Mouse (Mus musculus) embryonic stem cell, embryonic (primary cell): ENCODE measurements at regions not wholly inside any gene's neighbourhood (a gene's known extent, or its start where the extent isn't known, plus 50 kb on each side); places are given as distances from the start of the nearest gene placed in this dataset.

ENCODE experiments used
- CTCF ChIA-PET, 4 experiments: fragments of 300-600 bp in 2 of 4; fragments of 350-600 bp in 2 of 4; sonication (Branson Sonifier 250); formaldehyde crosslinking; loops; one replicate each; lab custom pipeline; 2022; ENCODE audit warnings: inconsistent platforms in 2 of 4; lab: Charles Lee
- POLR2A ChIA-PET, 4 experiments: fragments of 300-600 bp in 2 of 4; fragments of 350-600 bp in 2 of 4; sonication (Branson Sonifier 250); formaldehyde crosslinking; loops; one replicate each; lab custom pipeline; 2022; ENCODE audit warnings: antibody characterized with exemption in 4 of 4, inconsistent platforms in 1 of 4; lab: Charles Lee

DNA sequence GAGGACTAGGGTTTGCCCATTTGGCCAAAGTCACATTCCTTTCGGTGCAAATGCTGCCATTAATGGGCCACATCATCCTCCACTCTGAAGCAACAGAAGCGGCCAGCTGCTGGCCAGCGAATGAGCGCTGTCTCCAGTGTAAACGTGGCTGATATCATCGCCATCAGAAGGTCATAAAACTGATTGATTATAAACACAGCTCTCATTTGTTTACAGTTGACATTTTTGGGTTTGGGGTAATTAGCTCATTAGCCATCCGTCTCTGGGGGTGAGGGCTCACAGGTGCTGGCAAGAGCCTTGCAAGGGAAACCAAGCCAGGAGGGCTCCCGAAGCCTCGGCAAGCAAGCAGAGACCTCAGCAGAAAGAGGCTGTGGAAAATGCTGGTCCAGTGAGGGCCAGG is 101.1 kb upstream of the Bmp4 start:
- ChIA-PET POLR2A (no interaction called here), CTCF (no interaction called here)

DNA sequence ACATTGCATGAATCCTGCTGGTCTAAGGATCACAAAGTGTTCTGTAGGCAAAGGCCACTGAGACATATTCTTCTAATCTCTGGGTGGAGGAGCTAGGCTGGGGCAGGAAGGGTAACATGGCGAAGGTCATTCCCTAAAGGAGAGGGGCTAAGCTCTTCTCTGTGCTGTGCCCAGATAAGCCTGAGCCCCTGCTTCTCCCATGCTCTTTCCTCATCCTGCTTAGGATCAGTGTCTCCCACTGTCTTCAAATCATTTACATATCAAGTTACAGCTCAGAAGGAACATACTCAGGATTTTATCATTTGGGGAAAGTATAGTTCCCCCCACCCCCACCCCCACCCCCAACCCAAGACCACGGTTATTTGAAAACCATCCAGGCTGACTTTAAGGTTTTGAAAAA is 100.7 kb upstream of the Bmp4 start:
- POLR2A ChIA-PET: no interaction called here
- CTCF ChIA-PET: no interaction called here

DNA sequence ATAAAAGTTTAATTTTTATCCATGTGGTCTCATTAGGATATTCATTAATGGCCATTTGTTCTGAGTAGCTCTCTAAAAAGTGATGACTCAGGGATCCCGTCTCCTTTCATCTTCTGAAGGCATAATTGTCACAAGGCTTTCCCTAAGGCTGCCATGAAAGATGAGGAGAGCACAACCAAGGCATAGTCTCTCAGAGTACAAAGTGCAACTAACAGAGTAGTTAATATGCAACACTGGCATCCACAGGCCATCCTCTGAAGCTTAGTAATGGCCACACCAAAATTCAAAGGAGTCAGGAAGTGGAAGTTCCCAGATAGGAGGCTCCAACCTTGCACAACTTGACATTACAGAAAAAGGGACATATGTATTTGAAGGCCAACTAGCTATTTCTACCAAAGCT is 97.1 kb upstream of the Bmp4 start:
- CTCF ChIA-PET: no interaction called here
- POLR2A ChIA-PET: interaction anchor here in 1 of 4 experiments (0.6 kb wide), 1 partner anchor 57 kb away, joined by 3 read pairs; no protein-coding TSS in a partner anchor

DNA sequence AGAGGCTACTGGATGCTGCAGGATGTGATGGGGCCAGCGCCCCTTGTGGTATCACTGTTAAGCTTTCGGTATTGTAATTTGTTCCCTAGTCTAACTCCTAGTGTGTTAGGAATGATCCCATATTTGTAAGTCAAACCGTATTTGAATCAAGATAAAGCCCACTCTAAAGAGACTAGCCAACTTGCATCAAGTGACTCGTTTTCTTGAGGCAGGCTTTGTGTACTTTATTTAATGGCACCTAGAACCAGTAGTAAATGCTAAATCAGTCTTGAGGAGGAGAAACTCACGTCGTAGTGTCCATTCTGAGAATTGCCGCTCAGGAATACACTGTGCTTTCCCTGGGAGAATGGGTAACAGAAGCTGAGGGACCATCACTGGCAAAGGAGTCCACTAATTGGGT is 89.9 kb upstream of the Bmp4 start:
- POLR2A ChIA-PET: no interaction called here
- CTCF ChIA-PET: interaction anchor here in 1 of 4 experiments (1.5 kb wide), 1 partner anchor 19 kb away, joined by 3 read pairs; no protein-coding TSS in a partner anchor

DNA sequence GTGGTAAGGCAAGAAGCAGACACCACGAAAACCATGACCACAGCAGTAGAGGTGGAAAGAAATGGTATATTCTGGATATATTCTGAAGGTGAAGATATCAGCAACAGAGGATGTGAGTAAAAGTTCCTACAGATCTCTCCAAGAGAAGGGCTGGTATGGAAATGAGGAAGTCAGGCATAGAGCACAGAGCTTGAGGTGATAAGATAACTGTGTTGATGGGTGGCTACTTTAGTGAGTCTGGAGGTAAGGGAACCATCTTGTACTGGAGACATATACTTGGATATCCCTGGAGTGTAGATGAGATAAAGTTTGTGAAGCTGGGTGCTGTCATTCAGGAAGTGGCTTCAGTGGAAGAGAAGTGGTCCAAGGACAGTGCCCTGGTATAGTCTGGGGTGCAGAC is 85.5 kb upstream of the Bmp4 start:
- POLR2A ChIA-PET: interaction anchor here in 1 of 4 experiments (1.1 kb wide), 1 partner anchor 14 kb away, joined by 3 read pairs; no protein-coding TSS in a partner anchor
- CTCF ChIA-PET: no interaction called here

DNA sequence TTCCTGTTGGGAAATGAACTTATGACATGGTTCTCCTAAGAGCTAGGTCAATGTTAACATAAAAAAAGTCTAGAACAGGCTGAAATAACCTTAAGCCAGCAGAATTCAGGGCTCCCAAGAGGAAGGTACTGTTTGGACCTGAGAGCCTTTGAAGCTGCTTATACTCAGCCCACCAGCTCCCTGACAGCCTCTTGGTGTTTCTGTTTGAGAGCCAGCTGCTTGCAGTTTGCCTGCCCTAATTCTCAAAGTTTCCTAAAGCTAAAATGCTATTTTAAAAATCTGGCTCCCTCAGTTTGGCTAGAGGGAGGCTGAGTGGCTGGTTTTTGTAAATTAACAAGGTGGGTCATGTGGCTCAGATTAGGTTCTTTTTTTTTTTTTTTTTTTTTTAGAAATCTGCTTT is 72.5 kb upstream of the Bmp4 start:
- ChIA-PET CTCF (no interaction called here), POLR2A (interaction anchor here in 1 of 4 experiments (0.7 kb wide), 1 partner anchor 27 kb away, joined by 3 read pairs; no protein-coding TSS in a partner anchor)

DNA sequence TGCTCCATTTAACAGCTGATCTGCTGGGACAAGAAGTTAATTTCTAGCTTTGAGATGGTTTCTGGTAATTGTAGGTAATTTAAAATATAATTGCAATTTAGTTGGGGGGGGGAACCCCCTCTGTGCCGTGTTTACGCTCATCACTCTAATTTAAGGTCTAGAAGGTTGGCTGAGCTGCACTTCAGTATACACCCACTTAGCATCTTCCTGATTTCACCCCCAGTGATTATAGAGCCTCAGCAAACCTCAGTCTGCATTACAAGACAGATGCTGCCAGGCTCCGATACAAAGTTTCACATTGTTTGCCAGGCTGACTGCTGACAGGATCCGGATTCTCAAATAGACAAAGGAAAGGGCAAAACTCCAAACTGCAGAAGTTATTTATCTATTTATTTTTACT is 71.5 kb upstream of the Bmp4 start:
- POLR2A ChIA-PET: no interaction called here

DNA sequence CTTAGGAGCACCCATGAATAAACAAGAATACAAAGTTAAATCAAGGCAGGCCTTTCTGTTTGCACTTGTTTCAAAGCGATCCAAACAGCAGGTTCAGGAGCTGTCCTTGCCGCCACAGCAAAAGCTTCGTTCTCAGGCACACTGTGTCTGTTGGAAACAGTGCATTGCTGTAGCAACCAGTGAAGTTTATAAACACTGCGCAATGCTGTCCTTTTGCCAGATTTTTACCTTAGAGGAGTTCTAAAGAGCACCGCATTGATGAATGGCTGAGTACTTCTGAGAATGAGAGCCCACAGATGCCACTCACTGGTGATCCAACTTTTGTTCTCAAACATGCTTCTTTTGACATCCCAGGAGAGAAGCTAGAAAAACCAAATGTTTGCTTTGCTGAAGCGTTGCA is 64.0 kb upstream of the Bmp4 start:
- CTCF ChIA-PET: no interaction called here
- POLR2A ChIA-PET: no interaction called here

More for the DNA sequence above, 71.5 kb upstream of the Bmp4 start:
- CTCF ChIA-PET: interaction anchor here in 1 of 4 experiments (0.8 kb wide), 1 partner anchor 18 kb away, joined by 3 read pairs; no protein-coding TSS in a partner anchor

DNA sequence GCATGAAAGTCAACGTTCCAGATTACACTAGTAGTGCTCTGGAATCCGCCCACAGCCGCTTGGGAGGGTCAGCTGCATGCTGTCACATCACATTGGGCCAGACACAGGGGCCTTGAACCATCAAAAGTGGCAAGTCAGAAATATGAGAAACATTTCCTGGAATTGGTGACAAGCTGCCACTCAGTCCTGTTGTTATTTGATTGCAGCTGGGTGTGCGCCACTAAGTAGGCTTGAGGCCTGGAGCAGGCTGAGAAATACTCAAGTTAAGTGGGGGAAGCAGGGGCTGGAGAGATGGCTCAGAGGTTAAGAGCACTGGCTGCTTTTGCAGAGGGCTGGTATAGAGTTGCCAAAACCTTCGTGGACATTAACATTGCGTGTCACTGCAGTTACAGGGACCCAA is 51.2 kb upstream of the Bmp4 start:
- CTCF ChIA-PET: no interaction called here
- POLR2A ChIA-PET: interaction anchor here in 1 of 4 experiments (0.6 kb wide), 1 partner anchor 166 kb away, joined by 3 read pairs; no protein-coding TSS in a partner anchor
